Mouse (Mus musculus): ENCODE measurements around the gene Cyp2c23.

DNA sequence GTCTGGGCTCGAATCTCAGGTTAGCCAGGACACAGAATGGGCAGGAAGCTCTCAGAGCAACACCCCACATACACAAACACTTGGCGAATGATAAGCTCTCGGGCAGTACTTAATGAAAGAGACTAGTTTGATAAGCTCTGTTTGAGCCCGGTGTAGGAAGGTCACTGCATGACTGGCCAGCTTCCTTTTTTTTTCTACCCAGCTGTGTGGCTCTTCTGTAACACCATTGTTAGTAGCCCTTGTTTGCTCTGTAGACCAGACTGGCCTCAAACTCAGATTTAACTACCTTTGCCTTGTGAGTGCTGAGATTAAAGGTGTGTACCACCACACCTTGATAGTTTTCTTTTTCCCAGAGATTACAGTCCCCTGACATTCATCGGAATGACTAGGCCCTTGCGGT, 15.1 kb downstream of the Cyp2c23 start:
- TF ChIP-seq CTCF (IDR thresholded peaks at IDR 0.05; ENCODE audit: low read depth, low read length) (no peak), POLR2A (IDR thresholded peaks at IDR 0.05; ENCODE audit: borderline replicate concordance, low read depth, low read length) (no peak)

All from bone marrow macrophage, adult 2 months (primary cell).